Mouse (Mus musculus): ENCODE measurements around the gene Edar.
"Not testable (repeated sequence)": the region's sequence is repeated elsewhere in the genome, so short reads cannot be mapped to it uniquely, and the experiment has no call there.

Edar gene

DNA sequence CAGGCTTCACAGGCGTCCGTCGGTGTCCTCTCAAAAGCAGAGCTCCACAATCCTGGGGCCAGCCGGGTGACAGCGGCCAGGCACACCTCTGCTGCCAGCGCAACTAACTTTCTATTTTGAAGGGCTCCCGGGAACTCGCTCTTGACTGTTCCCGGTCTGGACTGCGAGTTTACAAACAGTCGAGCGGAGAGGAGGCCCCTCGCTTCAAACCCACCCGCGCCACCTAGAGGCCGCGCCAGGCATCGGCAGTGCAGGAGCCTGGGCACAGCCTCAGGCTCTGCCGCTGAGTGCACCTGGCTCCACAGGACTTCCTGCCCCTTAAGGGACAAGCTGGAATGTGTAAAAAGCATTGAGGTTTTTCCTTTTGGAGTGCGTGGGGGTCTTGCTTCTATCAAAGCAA, at the start of gene Edar:
Gene Edar (minus strand): TSS at position 122 of the 400 bp plus-strand sequence.
- DNase-seq (ENCODE audit: low spot score in 2 of 2), result peak; percentile 41 to 56

DNA sequence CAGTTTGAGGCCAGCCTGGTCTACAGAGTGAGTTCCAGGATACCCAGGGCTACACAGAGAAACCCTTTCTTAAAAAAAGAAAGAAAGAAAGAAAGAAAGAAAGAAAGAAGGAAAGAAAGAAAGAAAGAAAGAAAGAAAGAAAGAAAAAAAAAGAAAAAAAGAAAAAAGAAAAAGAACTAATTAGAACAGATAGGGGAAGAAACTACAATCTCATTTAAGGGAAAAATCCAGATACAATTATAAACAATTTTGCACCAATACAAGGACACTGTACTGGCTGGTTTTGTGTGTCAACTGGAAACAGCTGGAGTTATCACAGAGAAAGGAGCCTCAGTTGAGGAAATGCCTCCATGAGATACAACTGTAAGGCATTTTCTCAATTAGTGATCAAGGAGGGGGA, 42.7 kb upstream of the Edar start, which contains the start of gene Gm17542:
Gene Gm17542 (minus strand): TSS at position 101 of the 400 bp plus-strand sequence.
- DNase-seq (ENCODE audit: low spot score in 2 of 2), result not testable (repeated sequence)

DNA sequence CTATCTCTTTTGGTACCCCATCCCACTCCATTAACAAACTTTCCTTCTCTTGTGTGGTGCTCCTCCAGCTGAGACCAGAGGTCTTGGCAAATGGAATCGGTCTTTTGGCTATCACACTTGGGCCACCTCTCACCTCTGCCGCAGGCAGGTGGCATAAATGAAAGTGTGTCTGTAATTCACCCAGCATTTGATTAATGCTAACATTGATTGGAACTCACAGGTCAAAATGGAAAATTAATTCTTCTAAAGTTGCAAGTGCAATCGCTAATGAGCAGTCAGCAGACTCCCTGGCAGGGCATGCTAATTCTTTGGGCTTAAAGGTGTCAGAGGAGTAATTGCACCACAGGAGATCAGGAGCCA, 39.3 kb upstream of the Edar start:
- DNase-seq (ENCODE audit: low spot score in 2 of 2), result no peak

DNA sequence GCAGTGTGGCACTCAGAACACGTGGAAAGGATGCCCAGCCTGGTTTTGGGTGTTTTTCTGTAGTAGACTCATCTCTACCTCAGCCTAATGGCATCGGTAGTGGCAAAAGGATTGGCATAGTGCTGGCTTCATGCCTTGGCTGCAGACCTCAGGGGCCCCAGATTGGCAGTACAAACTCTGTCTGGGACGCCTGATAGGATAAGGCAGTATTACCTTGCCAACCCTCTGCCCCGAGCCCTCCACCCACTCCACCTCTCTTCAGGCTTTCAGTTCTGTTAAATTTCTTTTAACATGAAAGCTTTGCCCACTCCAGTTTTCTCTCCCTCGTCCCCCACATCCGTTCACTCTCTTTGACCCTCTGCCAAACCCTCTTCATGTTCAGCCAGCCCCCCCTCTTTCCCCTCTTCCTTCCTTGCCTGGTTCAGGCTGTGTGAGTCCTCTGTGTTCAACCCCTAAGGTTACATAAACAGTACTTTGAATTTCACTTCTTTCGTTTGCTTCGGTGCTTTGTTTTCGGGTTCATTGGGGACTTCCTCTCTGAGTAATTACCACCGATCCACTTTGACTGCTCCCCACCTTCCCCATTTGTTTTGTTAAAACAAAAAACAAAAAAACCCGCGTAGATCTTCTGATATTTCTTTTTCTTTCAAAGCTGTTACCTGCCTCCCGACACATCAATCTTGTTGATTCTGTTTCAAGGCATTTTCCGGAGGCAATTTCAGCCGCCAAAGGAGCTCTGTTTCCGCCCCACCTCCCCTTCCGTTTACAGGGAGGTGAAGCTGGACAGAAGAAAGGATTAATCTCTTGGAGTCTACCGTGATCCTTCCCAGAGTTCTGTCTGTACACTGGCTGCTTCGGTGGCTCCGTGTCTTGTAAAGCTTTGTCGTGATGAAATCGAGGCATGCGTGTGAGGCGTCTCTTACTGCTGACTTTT, 38.7 kb upstream of the Edar start:
- no peak for DNase-seq (ENCODE audit: low spot score in 2 of 2)

DNA sequence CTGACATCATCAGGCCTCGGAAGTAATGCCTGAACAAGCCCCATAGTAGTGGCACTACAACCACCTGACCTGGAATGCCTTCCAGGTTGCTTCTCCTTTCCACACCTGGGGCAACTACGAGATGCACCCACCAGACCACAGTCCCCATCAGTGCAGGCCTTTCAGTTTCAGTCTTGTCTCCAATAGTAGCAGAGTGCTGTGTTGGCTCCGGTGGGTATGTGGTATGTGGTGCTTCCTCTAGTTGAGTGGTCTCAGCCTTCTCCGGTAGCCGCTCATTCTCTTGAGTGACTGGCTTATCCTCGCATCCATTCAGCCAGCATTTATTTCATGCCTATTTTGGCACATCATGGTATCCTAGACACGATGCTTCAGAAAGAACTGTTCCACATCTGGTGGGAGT, 37.8 kb upstream of the Edar start:
- no peak for DNase-seq (ENCODE audit: low spot score in 2 of 2)

DNA sequence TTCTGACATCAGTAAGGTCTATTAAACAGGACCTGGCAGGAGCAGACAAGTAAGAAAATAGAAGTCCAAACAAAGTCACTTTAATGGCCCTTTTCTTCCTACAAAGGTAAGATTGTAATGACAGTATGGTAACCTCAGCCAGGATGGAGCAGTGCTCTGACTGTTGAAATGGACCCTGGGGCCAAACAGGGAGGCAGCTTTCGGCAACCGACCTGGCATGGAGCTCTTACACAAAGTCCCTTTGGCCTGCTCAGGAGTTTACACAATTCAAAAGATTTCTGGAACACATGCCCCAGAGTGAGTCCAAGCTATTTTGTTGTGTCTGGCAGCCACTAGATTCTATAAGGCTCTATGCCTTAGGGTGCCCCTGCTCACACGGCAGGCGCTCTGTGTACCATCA, 33.6 kb upstream of the Edar start:
- DNase-seq (ENCODE audit: low spot score in 2 of 2), result no peak

DNA sequence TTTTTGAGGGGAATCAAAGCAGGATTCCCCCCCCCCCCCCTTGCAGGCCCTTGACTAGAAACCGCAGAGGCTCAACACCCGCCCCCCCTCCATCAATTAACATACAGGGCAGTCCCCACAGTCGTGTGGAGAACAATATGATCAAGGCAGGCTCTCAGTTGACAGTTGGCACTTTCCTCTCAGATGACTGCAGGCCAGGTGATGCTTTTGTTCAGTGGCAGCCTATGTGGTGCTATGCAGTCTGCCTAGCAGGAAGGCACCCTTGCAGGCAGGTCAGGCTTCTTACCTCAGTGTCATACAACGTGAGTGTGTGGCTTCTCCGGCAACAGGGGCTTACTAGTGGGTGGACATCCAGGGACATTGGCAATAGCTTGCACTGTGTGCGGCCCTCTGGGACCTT, 25.1 kb upstream of the Edar start:
- no peak for DNase-seq (ENCODE audit: low spot score in 2 of 2)

DNA sequence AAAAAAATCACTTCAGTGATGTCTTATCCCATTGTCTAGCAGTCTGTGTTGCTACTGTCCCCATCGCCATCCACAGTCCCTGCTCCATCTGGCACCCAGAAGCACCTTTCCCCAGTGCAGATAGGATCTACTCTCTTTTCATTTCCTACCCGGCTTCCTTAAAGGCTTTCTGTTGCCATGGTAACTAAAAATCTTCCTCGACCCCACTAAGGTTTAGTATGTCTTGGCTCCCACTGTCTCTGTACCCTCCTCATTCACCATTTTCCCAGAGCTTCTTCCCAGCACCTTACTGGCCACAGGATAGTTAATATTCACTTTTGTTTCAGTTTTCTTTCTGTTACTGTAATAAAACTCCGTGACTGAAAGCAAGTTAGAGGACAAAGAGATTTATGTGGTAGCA, 24.7 kb upstream of the Edar start:
- no peak for DNase-seq (ENCODE audit: low spot score in 2 of 2)

DNA sequence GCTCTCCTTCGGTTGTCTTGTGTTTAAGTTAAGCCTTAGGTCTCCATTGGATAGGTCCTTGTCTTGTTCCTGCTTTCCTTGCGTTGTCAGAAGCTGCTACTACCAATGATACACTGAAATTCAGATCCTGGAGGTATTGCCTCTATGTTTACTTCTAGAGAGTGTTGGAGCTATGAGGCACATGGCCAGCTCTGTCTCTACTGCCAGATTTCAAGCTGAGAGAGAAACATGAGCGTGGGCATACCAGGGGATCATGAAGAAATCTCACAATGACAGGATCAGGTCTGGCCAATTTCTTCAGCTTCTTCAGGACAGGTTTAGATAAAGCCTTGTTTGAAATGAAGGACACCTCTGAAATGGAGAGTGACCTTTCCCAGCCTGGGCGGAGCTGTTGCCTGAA, 23.5 kb upstream of the Edar start:
- DNase-seq (ENCODE audit: low spot score in 2 of 2), result no peak

DNA sequence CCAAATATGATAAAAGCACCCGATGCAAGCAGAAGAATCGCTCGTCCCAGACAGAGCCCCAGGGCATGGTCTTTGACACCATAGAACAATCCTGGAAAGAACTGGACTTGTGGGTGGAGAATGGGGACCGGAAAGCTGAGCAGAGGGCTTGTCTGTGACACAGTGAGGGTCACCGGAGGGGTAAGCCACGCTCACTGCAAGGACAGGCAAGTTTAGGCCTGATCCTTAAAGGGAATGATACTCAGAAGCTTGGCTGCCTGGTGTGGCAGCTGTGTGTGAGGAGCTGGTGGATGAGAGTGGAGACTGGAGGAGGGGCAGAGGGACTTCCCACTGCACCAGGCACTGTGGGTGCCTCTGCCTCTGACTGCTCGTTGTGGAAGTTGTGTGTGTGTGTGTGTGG, 15.6 kb upstream of the Edar start:
- no peak for DNase-seq (ENCODE audit: low spot score in 2 of 2)

DNA sequence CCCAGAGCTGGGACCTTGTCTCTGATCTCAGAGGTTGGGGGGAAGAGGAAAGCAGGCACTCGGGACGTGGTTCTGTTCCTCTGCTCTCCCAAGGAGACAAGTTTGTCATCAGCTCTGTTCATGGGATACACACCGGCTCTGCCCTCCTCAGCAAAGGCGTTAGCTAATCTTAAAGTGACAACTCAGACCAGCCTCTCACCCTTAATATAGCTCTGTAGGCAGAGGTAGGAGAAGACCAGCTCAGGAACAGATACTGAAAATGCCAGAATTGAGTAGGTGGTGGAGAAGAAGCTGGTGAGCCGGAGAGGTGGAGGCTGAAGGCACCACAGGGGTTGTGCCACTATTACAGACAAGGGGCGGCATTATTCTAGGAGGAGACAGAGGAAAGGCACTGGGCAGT, 3.8 kb upstream of the Edar start:
- no peak for DNase-seq (ENCODE audit: low spot score in 2 of 2)

DNA sequence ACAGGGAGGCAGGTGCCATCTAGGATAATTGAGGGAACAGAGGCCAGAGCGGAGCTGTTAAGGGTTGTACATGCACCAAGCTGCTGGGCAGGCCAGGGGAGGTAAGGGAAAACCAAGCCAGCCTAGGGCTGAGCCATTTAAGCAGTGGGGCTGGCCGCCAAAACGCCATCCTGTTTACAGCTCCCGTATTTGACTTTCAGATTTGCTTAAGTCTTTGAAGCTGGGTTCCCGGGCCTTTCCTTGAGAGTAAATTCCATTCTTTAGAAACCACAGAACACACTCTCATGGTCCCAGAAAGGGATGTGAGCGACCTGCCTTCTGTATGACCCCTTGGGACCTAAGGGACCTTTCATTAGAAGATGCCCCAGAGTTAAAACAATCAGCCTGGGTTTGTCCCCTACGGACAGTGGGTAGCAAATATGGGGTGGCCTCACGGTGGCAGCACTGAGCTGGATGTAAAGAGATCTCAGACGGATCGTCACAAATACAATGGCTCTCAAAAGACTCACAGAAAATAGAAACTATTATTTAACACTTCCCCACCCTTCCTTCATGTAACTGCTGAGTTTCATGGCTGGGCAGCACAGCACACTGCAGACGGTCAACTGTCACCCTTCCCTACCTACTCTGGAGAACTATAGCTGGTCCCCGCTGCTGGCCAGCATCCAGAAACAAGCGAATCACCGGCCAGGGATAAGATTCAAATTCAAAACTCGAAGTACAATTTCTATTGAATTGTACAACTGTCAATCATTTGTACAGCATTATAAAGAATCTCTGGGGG, 2.0 kb downstream of the Edar start:
- peak; percentile 25 to 55 for DNase-seq (ENCODE audit: low spot score in 2 of 2)

DNA sequence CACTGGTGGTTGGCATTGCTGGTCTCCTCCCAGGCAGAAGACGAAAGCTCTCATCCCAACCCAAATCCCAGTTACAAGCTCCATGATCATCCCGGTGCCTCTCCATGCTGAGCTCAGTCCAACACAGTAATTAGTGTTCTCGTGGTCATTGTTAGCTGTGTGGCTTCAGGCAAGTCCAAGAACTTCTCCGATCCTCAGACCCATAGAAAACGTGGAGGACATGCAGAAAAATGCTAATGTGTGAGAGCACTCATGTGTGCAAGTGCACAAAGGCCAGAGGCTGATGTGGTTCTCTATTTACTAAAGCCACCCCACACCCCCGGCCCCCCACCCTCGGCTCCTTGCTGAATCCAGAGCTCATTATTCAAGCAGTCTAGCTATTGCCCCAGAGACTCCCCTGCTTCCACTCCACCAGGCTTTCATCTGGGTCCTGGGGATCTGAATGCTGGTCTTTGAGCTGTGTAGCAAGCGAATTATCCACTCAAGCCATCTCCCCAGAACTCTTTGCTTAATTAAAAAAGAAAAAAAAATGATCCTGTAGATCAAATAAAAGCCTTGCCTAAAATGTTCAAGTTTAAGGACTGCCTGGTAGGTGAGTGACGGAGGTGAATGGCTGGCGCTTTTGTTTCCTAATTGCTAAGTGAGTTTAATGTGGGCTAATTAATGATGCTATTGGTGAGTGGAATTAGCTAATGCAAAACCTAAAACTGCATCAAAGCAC, 2.7 kb downstream of the Edar start:
- DNase-seq (ENCODE audit: low spot score in 2 of 2), result no peak

DNA sequence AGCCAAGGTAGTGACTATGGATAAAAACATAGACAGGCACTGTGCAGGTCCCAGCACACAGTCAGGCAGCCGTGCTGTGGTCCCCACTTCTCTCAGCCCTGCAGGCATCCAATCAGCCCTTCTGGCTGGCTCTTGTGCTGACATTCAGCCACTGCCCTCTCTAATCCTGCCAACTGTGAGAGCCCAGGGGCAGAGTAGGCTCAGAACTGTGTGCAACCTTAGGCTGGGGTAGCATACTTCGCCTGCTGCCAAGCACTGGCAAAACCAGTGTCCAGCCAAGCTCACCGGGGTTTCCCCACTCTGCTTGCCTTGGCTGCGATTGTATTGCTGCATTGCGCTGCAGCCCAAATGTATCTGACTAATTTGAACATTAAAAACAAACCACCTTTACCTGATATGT, 11.6 kb downstream of the Edar start:
- DNase-seq (ENCODE audit: low spot score in 2 of 2), result peak; percentile 50 to 58

DNA sequence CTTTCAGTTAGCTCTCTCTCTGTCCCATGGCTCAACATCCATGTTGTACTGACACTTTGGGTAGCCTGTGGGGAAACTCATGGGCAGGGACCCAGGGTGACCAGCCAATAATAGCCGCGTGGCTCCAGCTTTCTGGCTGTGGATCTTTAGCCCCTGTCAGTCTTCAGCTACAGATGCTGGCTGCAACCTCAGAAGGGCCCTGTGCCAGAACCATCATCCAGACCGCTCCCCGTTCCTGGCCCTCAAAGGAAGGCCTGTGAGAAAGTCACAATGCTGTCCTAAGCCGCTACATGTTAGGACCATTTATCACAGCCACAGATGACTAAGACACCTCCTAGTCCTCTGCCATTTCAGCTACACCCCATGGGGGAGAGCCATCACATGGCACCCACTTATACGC, 12.0 kb downstream of the Edar start:
- peak; percentile 33 to 46 for DNase-seq (ENCODE audit: low spot score in 2 of 2)

DNA sequence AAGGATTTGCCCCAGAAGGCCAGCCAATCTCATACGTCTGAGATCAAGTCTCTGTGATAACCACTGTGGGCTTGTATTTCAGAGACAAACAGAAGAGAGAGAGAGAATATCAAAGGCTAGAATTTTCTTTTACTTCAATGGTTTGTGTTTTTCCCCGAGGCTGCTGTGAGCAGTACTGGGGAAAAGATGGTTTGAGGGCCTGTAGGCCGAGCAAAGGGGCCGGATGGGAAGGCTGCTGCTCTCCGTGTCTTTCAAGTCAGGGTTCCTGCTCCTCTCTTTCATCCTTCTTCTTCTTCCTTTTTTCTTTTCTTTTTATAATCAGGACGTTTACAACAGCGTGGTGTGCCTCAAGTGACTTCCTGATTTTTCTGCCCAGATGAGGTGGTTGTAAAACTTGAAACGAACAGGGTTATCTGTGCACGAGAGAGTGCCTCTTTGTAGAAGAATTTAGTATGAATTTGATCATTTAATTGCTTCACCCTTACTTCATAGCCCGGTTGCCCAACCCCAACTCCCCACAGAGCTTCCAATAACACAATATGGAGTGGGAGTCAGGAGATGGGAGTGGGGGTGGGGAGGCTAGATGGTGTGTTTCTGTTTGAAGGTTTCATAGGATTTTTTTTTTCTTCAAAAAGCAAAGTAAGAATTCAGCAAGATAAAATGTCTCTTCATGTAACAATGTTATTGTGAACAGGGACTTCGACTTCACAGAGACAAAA, 16.0 kb downstream of the Edar start:
- DNase-seq (ENCODE audit: low spot score in 2 of 2), result no peak

DNA sequence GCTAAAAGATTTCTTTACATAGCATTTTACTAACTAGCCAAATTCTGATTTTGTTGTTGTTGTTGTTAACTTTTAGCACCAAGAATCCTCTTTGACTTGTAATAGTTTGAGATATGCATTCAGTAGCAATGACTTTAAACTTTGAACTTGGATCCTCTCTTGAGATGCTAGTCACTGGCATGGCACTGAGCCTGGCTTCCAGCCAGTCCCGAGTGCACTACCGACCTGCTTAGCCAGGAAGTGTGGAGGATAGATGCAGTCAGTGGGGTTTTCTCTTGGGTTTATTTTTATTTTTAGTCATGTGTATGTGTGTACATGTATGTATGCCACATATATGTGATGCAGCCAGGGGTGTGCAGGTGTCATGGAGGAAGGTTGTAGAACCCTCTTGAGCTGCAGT, 17.7 kb downstream of the Edar start:
- DNase-seq (ENCODE audit: low spot score in 2 of 2), result no peak

DNA sequence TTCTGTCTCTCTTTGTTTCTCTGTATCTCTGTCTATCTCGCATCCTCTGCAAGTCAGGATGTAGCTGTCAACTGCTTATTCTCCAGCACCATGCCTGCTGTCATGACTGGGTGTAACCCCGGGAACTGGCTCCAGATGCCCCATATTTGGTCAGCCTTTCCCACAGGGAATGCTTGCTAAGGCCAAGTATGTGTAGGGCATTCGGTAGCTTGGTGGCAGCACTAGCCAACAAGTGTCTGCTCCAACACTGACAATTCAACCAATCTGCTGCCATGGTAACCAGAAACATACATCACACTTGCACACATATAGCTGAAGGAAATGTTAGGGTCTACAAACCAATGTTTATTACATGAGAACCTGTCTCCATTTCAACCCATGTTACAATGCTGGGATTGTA, 21.8 kb downstream of the Edar start:
- DNase-seq (ENCODE audit: low spot score in 2 of 2), result peak; percentile 17 to 23

DNA sequence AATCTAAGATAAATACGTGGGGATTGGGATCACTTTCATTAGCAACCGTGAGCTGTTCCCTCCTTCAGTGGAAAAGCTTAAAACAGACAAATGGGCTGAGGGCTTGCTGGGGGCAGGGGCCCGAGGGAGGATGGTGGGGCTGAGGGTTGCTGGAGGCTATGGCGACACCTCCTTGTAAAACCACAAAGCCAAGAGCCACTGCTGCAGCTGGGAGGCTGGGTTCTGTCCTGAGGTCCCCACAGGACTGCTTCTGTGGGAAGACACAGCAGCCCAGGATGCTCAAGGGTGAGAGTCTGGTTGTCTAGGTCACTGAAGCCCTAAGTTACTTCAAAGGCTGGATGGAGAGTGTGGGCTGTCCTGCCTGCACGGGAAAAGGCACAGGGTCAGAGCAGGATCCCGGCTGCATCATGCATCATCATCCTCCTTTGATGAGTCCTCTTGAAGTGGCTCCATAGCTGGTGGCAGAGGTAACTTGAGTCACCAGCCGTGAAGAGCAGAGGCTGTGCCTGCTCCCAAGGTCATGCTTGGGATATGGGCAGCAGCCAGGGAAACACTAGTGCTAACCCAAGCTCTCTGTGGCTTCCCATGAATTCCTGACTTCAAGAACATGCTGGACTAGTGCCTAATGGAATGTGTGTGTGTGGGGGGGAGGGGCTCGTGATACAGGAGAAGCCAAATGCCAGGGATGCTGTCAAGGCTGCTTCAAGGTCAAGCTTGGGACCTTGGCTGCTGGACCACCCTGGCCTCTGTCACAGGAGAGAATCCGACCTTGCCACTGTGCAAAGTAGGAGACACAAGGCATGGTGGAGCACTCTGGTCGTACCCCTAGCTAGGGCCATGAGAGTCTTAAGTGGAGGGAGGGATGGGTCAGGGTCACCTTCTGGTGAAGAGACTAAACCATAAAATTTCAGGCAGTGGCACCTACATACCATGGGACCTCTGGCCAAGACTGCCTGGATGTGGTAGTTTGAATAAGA, 22.7 kb downstream of the Edar start:
- DNase-seq (ENCODE audit: low spot score in 2 of 2), result peak; percentile 12 to 15

DNA sequence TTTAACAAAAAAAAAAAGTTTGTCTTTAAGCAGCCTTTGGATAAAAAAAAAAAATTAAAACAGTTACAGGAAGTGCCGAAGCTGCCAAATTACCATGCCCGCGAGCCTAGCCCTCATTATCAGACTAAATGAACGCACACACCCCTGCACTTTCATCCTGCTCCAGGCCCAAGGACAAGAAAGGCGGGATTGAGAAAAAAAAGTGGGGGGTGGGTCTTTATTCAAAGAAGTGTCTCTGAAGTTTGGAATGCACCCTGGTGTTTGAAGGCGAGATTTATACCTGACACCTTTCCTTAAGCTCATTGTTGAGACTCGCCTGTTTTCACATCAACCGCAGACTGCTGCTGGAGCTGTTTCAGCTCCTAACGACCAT, 23.4 kb downstream of the Edar start:
- DNase-seq (ENCODE audit: low spot score in 2 of 2), result no peak
